In the genomic region with DNA sequence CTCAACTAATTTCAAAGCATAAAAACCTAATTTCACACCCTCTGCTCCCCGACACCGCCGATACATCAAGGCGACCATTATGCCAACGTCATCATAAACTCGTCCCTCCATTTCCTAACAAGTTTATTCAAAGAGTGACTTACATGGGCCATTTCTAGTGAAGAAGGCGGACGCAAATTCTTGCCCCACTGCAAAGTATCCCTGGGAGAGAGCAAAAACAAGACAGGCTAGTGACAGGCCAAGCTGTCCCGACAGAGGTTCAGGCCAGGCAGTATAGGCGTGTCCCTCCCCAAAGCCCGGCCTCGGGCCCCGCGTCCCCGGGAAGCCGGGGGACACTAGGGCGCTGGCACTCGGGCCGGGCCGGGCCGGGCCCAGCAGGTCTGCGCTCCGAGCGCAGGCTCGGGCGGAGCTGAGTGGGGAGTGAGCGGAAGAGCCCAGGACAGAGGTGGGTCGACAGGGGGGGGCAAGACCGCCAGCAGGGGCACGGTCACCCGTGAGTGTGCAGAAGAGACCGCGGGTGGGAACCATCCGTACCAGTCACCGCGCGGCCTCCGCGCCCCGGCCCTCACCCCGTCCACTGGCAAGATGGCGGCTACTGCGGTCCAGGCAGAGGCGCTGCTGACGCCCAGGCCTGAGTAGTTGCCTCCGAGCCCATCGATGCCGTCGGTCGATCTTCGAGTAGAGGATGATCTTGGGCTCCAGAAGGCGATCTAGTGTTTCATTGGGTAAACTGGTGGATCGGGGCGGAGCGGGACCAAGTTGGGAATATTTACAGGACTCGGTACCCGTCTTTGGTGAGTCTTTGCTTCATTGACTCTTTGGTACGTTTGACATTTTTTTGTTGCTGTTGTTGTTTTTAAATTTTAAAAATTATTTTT, we compare ENCODE assay signal across 8 mouse cellular contexts. TPM values are rescaled to one million over a fixed set of nuclear protein-coding genes. Genes with fewer than 3 reads are reported as not detected.
DNase-seq lines count a peak whose midpoint lies in the region; ATAC-seq and TF ChIP-seq lines count a peak whose summit lies in the region.

A gene (minus strand): TSS at position 693 of the 878 bp plus-strand sequence.

- H3K27ac ChIP-seq in CH12.LX (ENCODE audit: insufficient read depth, low read depth), result peak within 1 kb of the TSS; percentile 73
- peak within 1 kb of the TSS; percentile 98 for H3K27ac ChIP-seq in forebrain, embryonic 10.5 days
- H3K27ac ChIP-seq in heart, embryonic 15.5 days, result peak within 1 kb of the TSS; percentile 95
- H3K27ac ChIP-seq in liver, embryonic 16.5 days (ENCODE audit: low read length), result peak within 1 kb of the TSS; percentile 95
- peak within 1 kb of the TSS; percentile 94 for H3K27ac ChIP-seq in neural tube, embryonic 13.5 days (replicated peaks)
- peak within 1 kb of the TSS; percentile 83 for H3K27ac ChIP-seq in testis, adult 2 months (ENCODE audit: control insufficient read depth, insufficient read depth, low read depth, low read length)

- peak within 1 kb of the TSS; percentile 94 for H3K9ac ChIP-seq in CH12.LX (ENCODE audit: insufficient read depth, low read depth)
- peak within 1 kb of the TSS; percentile 90 for H3K9ac ChIP-seq in heart, embryonic 15.5 days
- H3K9ac ChIP-seq in liver, embryonic 16.5 days (ENCODE audit: low read depth, low read length), result peak within 1 kb of the TSS; percentile 92
- peak within 1 kb of the TSS; percentile 93 for H3K9ac ChIP-seq in neural tube, embryonic 13.5 days

- peaks cover 30% of the 10 kb centered on the region for H3K79me2 ChIP-seq in CH12.LX (replicated peaks; ENCODE audit: control insufficient read depth, extremely low read depth, insufficient read depth, poor library complexity, severe bottlenecking)

- H3K4me3 ChIP-seq in CH12.LX (replicated peaks in 1 of 3; ENCODE audit: low read depth in 2 of 3, low read length in 2 of 3, poor library complexity in 1 of 3), result peak within 1 kb of the TSS; percentile 52 to 93 (median 77)
- peak within 1 kb of the TSS; percentile 91 for H3K4me3 ChIP-seq in forebrain, embryonic 10.5 days
- H3K4me3 ChIP-seq in heart, embryonic 15.5 days, result peak within 1 kb of the TSS; percentile 86
- peak within 1 kb of the TSS; percentile 87 for H3K4me3 ChIP-seq in liver, embryonic 16.5 days (ENCODE audit: low read depth, low read length)
- peak within 1 kb of the TSS; percentile 87 for H3K4me3 ChIP-seq in neural tube, embryonic 13.5 days
- H3K4me3 ChIP-seq in testis, adult 2 months (ENCODE audit: control insufficient read depth, low read depth, low read length), result peak within 1 kb of the TSS; percentile 92

- H3K4me2 ChIP-seq in CH12.LX (ENCODE audit: insufficient read depth, low read depth, poor library complexity, severe bottlenecking), result peak within 1 kb of the TSS; percentile 90
- peak within 1 kb of the TSS; percentile 69 for H3K4me2 ChIP-seq in heart, embryonic 15.5 days
- peak within 1 kb of the TSS; percentile 86 for H3K4me2 ChIP-seq in liver, embryonic 16.5 days (ENCODE audit: low read depth, low read length)
- H3K4me2 ChIP-seq in neural tube, embryonic 13.5 days, result peak within 1 kb of the TSS; percentile 73

- peaks cover under 1 to 7% of the 10 kb centered on the region in 2 experiments for H3K36me3 ChIP-seq in CH12.LX (replicated peaks in 1 of 2; ENCODE audit: control insufficient read depth in 1 of 2, insufficient read depth in 1 of 2, low read length in 1 of 2)
- H3K36me3 ChIP-seq in forebrain, embryonic 10.5 days (replicated peaks), result peaks cover 17% of the 10 kb centered on the region
- peaks cover 1% of the 10 kb centered on the region; the same call in 1 of the 2 replicates for H3K36me3 ChIP-seq in heart, embryonic 15.5 days
- peaks cover under 1% of the 10 kb centered on the region; the same call in 1 of the 2 replicates for H3K36me3 ChIP-seq in liver, embryonic 16.5 days (ENCODE audit: control insufficient read depth, insufficient read depth)
- H3K36me3 ChIP-seq in neural tube, embryonic 13.5 days, result peaks cover 7% of the 10 kb centered on the region
- no peaks in the 10 kb centered on the region; the same call in 1 of the 2 replicates for H3K36me3 ChIP-seq in testis, adult 2 months (ENCODE audit: control insufficient read depth, insufficient read depth, low read length)

- no peaks in the 10 kb centered on the region for H3K27me3 ChIP-seq in CH12.LX (replicated peaks)
- H3K27me3 ChIP-seq in forebrain, embryonic 10.5 days (ENCODE audit: poor library complexity, severe bottlenecking), result no peaks in the 10 kb centered on the region
- H3K27me3 ChIP-seq in heart, embryonic 15.5 days, result no peaks in the 10 kb centered on the region
- no peaks in the 10 kb centered on the region for H3K27me3 ChIP-seq in liver, embryonic 16.5 days (ENCODE audit: control insufficient read depth, insufficient read depth, low read depth, low read length)
- H3K27me3 ChIP-seq in neural tube, embryonic 13.5 days, result no peaks in the 10 kb centered on the region
- no peaks in the 10 kb centered on the region for H3K27me3 ChIP-seq in testis, adult 2 months (ENCODE audit: control insufficient read depth, insufficient read depth, low read length)

- H3K4me1 ChIP-seq in CH12.LX (ENCODE audit: control insufficient read depth in 1 of 2, insufficient read depth in 2 of 2), result peaks cover 7 to 34% of the 10 kb centered on the region in 2 experiments; a peak in 3 of 4 replicates
- peaks cover 26% of the 10 kb centered on the region for H3K4me1 ChIP-seq in forebrain, embryonic 10.5 days
- peaks cover 20% of the 10 kb centered on the region for H3K4me1 ChIP-seq in heart, embryonic 15.5 days (replicated peaks)
- peaks cover 20% of the 10 kb centered on the region for H3K4me1 ChIP-seq in liver, embryonic 16.5 days (ENCODE audit: control insufficient read depth, low read depth, low read length)
- peaks cover 30% of the 10 kb centered on the region for H3K4me1 ChIP-seq in neural tube, embryonic 13.5 days (replicated peaks)
- peaks cover 3% of the 10 kb centered on the region for H3K4me1 ChIP-seq in testis, adult 2 months (ENCODE audit: control insufficient read depth, insufficient read depth, low read length)

- in situ Hi-C loops in CH12.LX (cut with MboI; ENCODE audit: low pct_ligation_motif_present, low pct_unique_long_range_greater_than_20kb, low sequenced_read_pairs), result no loop called here

- no peak for TF ChIP-seq CTCF in CH12.LX (conservative IDR thresholded peaks at IDR 0.05 in 1 of 2, IDR thresholded peaks at IDR 0.05 in 1 of 2; ENCODE audit: low read depth in 2 of 2, low read length in 2 of 2)
- no peak for TF ChIP-seq CTCF in testis, adult 2 months (IDR thresholded peaks at IDR 0.05; ENCODE audit: control insufficient read depth, insufficient read depth, insufficient replicate concordance, low read depth, low read length)

- TF ChIP-seq RAD21 in CH12.LX (IDR thresholded peaks at IDR 0.05; ENCODE audit: low read depth, low read length), result no peak

- dilution Hi-C loops in CH12.LX (cut with MboI; ENCODE audit: extremely low pct_ligation_motif_present, extremely low pct_unique_long_range_greater_than_20kb, low sequenced_read_pairs), result no loop called here

- under 1% methylated on average over 58 of the region's 58 CpGs for WGBS in forebrain, embryonic 10.5 days
- WGBS in heart, embryonic 15.5 days, result under 1% methylated on average over 58 of the region's 58 CpGs
- under 1% methylated on average over 58 of the region's 58 CpGs for WGBS in liver, embryonic 16.5 days (ENCODE audit: insufficient replicate concordance)
- WGBS in neural tube, embryonic 13.5 days, result under 1% methylated on average over 58 of the region's 58 CpGs

- ATAC-seq in heart, embryonic 15.5 days (replicated peaks; ENCODE audit: insufficient number of reproducible peaks, insufficient read depth, low FRiP score, low read depth), result peak; percentile 97
- ATAC-seq in liver, embryonic 16.5 days (ENCODE audit: low read depth), result peak; percentile 96
- peak; percentile 95 for ATAC-seq in neural tube, embryonic 13.5 days (ENCODE audit: low read depth)

- peak; percentile 88 for TF ChIP-seq POLR2A in CH12.LX (IDR thresholded peaks at IDR 0.05; ENCODE audit: low read depth, low read length)
- TF ChIP-seq POLR2A in testis, adult 2 months (IDR thresholded peaks at IDR 0.05; ENCODE audit: control insufficient read depth, low read depth, low read length), result peak; percentile 86

- H3K9me3 ChIP-seq in CH12.LX (replicated peaks; ENCODE audit: low read length), result no peaks in the 10 kb centered on the region
- H3K9me3 ChIP-seq in forebrain, embryonic 10.5 days, result no peaks in the 10 kb centered on the region
- H3K9me3 ChIP-seq in heart, embryonic 15.5 days (replicated peaks), result no peaks in the 10 kb centered on the region
- H3K9me3 ChIP-seq in liver, embryonic 16.5 days (replicated peaks; ENCODE audit: control insufficient read depth, low read length), result no peaks in the 10 kb centered on the region
- H3K9me3 ChIP-seq in neural tube, embryonic 13.5 days, result no peaks in the 10 kb centered on the region

- DNase-seq in CH12.LX (ENCODE audit: extremely low read depth), result peak; percentile 93
- DNase-seq in c-Kit-positive CD71-negative TER-119-negative erythroid progenitor cells, embryonic 14.5 days (ENCODE audit: low read depth), result peak; percentile 83
- peak; percentile 95 for DNase-seq in forebrain, embryonic 10.5 days (ENCODE audit: extremely low spot score, low spot score)
- DNase-seq in kidney, postnatal 25 days, result peak; percentile 95 to 98

- no peak for TF ChIP-seq EP300 in CH12.LX (IDR thresholded peaks at IDR 0.05; ENCODE audit: low read length)

TF ChIP-seq in CH12.LX, 34 proteins besides CTCF, POLR2A, EP300 and RAD21 (continues in another document):
- TF ChIP-seq KAT2A (IDR thresholded peaks at IDR 0.05; ENCODE audit: insufficient replicate concordance, low read length), result 0 out of 2 replicates have a peak, but pooled peaks have one; percentile 71
- peak; percentile 54; the same call in 1 of the 2 replicates for TF ChIP-seq TBP (conservative IDR thresholded peaks at IDR 0.05; ENCODE audit: low read depth, low read length)
- peak; percentile 81 for TF ChIP-seq NELFE (IDR thresholded peaks at IDR 0.05; ENCODE audit: low read depth, low read length)
- 0 out of 2 replicates have a peak, but pooled peaks have one; percentile 23 for TF ChIP-seq IRF4 (IDR thresholded peaks at IDR 0.05; ENCODE audit: low read depth, low read length)
- no peak for TF ChIP-seq ZKSCAN1 (IDR thresholded peaks at IDR 0.05; ENCODE audit: borderline replicate concordance, low read depth, low read length)
- peak; percentile 68; the same call in 1 of the 2 replicates for TF ChIP-seq MEF2A (IDR thresholded peaks at IDR 0.05; ENCODE audit: borderline replicate concordance, low read depth, low read length)
- peak; percentile 98 for TF ChIP-seq UBTF (IDR thresholded peaks at IDR 0.05; ENCODE audit: low read depth, low read length)

RNA-seq across cellular contexts. Expression of the gene that starts here (rescaled TPM):
- 74.9 and 81.8 TPM in 2 replicates for total RNA-seq in CH12.LX (2012; rRNA removed)
- total RNA-seq in CH12.LX (2014; rRNA removed), result 142 and 144 TPM in 2 replicates
- polyA plus RNA-seq in CH12.LX (2012; ENCODE audit: insufficient read length, low read depth), result 94.2 and 99.1 TPM in 2 replicates
- polyA plus RNA-seq in forebrain, embryonic 10.5 days (2016; fragmentation: Nextera tagmentation; extraction: Ambion mirVana), result 153 and 155 TPM in 2 replicates
- polyA plus RNA-seq in heart, embryonic 15.5 days (2015; fragmentation: Nextera tagmentation; extraction: Ambion mirVana), result 119 and 127 TPM in 2 replicates
- polyA plus RNA-seq in liver, embryonic 16.5 days (2015; fragmentation: Nextera tagmentation; extraction: Ambion mirVana), result 73.9 and 74.1 TPM in 2 replicates
- polyA plus RNA-seq in neural tube, embryonic 13.5 days (2015; fragmentation: Nextera tagmentation; extraction: Ambion mirVana), result 143 and 157 TPM in 2 replicates
- polyA plus RNA-seq in testis, adult 2 months (2012; rRNA removed), result 139 and 179 TPM in 2 replicates

Comparison
In these comparisons a context has a peak if more than half of its experiments do, and no peak if none do; other contexts are left out.
1. Peak in every context shown above with its lines: DNase-seq, ATAC-seq, H3K4me3 ChIP-seq and H3K27ac ChIP-seq.